Mouse (Mus musculus) bone marrow, adult 2 months (tissue): ENCODE data around the gene Nt5c3b. TPM values are rescaled to one million over a fixed set of nuclear protein-coding genes. Genes with fewer than 3 reads are reported as not detected.

Experiments used
- H3K27ac ChIP-seq: fragments of 200-500 bp; 2 replicates; pipeline ENCODE4 v1.5.1; 2012; ENCODE audit warnings: low read depth, mild to moderate bottlenecking, control low read depth, inconsistent platforms, low read length; ENCODE audit not compliant: control insufficient read depth, poor library complexity, insufficient read depth
- H3K4me1 ChIP-seq: fragments of 200-500 bp; 2 replicates; pipeline ENCODE4 v1.6.1; 2011; ENCODE audit warnings: low read length; ENCODE audit not compliant: control insufficient read depth, insufficient read depth
- H3K4me3 ChIP-seq: fragments of 200-500 bp; replicated peaks from 2 replicates; pipeline ENCODE3; 2011; ENCODE audit warnings: mild to moderate bottlenecking, low read depth, low read length, control low read depth; ENCODE audit not compliant: control insufficient read depth
- CTCF ChIP-seq: fragments of 200-500 bp; IDR thresholded peaks from 2 replicates; pipeline ENCODE4 v1.5.1; 2011; ENCODE audit warnings: low read length, control low read depth; ENCODE audit not compliant: control insufficient read depth, insufficient read depth
- POLR2A ChIP-seq: fragments of 200-500 bp; IDR thresholded peaks from 2 replicates; pipeline ENCODE4 v1.6.1; 2011; ENCODE audit warnings: low read depth, mild to moderate bottlenecking, control low read depth, low read length, borderline replicate concordance; ENCODE audit not compliant: control insufficient read depth
- WGBS: fragments of 180-500 bp; shearing (Covaris S2); methylation state at CpG from one replicate; pipeline ENCODE4 v1.1.7; 2018; 5-methylcytosine and 5-hydroxymethylcytosine counted together
- polyA plus RNA-seq: library from polyadenylated mRNA; stranded (reverse); fragments of >200 nt; gene quantifications from 2 replicates; pipeline ENCODE4 v1.2.4, GENCODE M21; 2011; ENCODE audit warnings: low replicate concordance; ENCODE audit not compliant: missing spikeins, insufficient read depth, insufficient read length

Gene Nt5c3b
- polyA plus RNA-seq, 1 experiment: 21.5 TPM

DNA sequence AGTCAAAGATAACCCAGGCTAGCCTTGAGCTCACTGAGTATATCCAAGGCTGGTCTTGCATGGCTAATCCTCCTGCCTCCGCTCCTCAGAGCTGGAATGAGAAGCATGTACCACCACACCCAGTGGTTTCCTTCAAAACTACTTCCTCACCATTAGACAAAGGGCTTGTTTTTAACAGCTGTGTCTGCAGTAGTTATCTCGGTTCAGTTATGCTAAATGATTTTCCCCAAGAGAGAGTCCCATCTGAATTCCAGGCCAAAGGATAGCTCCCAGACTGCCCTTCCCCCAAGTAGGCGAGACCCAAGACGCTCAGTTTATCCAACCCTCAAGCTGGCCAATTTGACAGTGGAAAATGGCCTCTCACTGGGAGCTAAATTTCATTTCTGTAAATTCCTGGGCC lies 65.6 kb downstream of the Nt5c3b start:
- Histone ChIP-seq H3K4me1 (no peaks in the 10 kb centered on the region), H3K27ac (no peak overlapping the region), H3K4me3 (no peak overlapping the region)
- WGBS: 73% methylated on average over 4 of the region's 4 CpGs
- TF ChIP-seq POLR2A (no peak), CTCF (no peak)

DNA sequence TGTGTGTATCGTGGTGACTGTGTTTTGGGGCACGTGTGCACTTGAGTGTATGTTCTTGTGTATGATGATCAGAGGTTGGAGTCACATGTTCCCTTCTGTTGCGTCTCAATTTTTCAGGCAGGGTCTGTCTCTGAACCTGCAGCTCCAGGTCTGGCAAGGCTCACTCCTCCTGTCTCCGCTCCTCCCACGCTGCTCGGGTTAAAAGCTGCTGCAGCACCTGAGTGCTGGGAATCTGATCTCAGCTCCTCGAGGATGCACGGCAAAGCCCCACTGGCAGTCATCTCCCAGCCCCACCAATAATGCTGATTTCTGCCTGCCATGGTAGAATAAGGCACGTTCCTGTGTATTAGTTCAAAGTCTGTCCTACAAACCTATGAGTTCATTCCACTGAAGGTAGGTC lies 66.5 kb downstream of the Nt5c3b start:
- Histone ChIP-seq H3K27ac (no peak overlapping the region), H3K4me3 (no peak overlapping the region), H3K4me1 (no peaks in the 10 kb centered on the region)
- 84% methylated on average over 9 of the region's 9 CpGs for WGBS
- TF ChIP-seq POLR2A: no peak
- TF ChIP-seq CTCF: no peak

Other genes starting within 250 kb of the Nt5c3b start
- gene Krt9, start 248.6 kb downstream of the Nt5c3b start, polyA plus RNA-seq: not detected in 2 replicates
- gene Krt14, start 234.3 kb downstream of the Nt5c3b start, polyA plus RNA-seq: not detected in 2 replicates
- gene Krt16, start 192.9 kb downstream of the Nt5c3b start, polyA plus RNA-seq: not detected in 2 replicates
- gene Krt17, start 180.8 kb downstream of the Nt5c3b start, polyA plus RNA-seq: 2.1 TPM in 1 of 2 replicates, not detected in the other
- 2.1 TPM in 1 of 2 replicates, not detected in the other for gene Krt42, start 171.9 kb downstream of the Nt5c3b start, polyA plus RNA-seq
- gene Eif1, start 121.9 kb downstream of the Nt5c3b start, polyA plus RNA-seq: 807 and 1,107 TPM in 2 replicates
- gene Gast, start 107.4 kb downstream of the Nt5c3b start, polyA plus RNA-seq: not detected in 2 replicates
- gene Hap1, start 85.7 kb downstream of the Nt5c3b start, polyA plus RNA-seq: 1.1 and 11.9 TPM in 2 replicates
- 11.1 and 14.8 TPM in 2 replicates for gene Jup, start 44.0 kb downstream of the Nt5c3b start, polyA plus RNA-seq
- gene P3h4, start 27.0 kb downstream of the Nt5c3b start, polyA plus RNA-seq: 0.45 and 3.9 TPM in 2 replicates
- 1.7 and 7.0 TPM in 2 replicates for gene Fkbp10, start 26.1 kb downstream of the Nt5c3b start, polyA plus RNA-seq
- gene Klhl10, start 109 bp upstream of the Nt5c3b start, polyA plus RNA-seq: not detected in 2 replicates
- 1.2 and 2.7 TPM in 2 replicates for gene Klhl11, start 30.9 kb upstream of the Nt5c3b start, polyA plus RNA-seq
- 12.8 and 31.2 TPM in 2 replicates for gene Acly, start 86.2 kb upstream of the Nt5c3b start, polyA plus RNA-seq
- 0.35 TPM in 1 of 2 replicates, not detected in the other for gene Ttc25, start 103.8 kb upstream of the Nt5c3b start, polyA plus RNA-seq
- gene Cnp, start 133.1 kb upstream of the Nt5c3b start, polyA plus RNA-seq: 25.0 and 35.7 TPM in 2 replicates
- gene Nkiras2, start 177.4 kb upstream of the Nt5c3b start, polyA plus RNA-seq: 7.5 and 13.1 TPM in 2 replicates
- gene Dnajc7, start 178.4 kb upstream of the Nt5c3b start, polyA plus RNA-seq: 603 and 838 TPM in 2 replicates